In the genomic region with DNA sequence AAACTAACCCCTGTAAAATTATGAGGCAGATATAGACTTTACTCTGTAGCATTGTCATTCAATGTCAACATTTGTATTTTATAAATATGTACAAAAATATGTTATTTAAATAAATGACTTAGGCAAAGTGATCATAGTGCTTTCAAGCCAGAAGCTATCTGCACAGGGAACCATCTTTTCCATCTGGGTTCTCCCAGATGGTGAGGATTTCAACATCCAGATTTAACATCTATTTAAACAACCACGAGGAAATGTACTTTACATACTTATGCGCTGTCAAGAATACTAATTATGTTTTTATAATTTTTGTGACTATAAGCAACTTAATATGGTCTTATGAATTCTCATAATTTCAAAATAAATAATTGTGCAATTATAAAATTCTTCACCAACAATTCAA, we compare ENCODE assay signal across 21 mouse cellular contexts.
DNase-seq lines count a peak whose midpoint lies in the region; ATAC-seq and TF ChIP-seq lines count a peak whose summit lies in the region.
"Had no signal": no experiment of that assay in that cellular context is flagged by ENCODE, and none has a peak within 500 bp of the region (broad histone marks: within the 10 kb centered on the region; RNA-seq: fewer than 3 reads in every experiment).

No protein-coding gene starts in this region.

- no peak overlapping the region for H3K27ac ChIP-seq in forebrain, embryonic 16.5 days (ENCODE audit: low read length)
- H3K27ac ChIP-seq in forebrain, embryonic 10.5 days: no peak overlapping the region
- H3K27ac ChIP-seq: embryonic facial prominence, embryonic 12.5 days; embryonic facial prominence, embryonic 15.5 days; hindbrain, embryonic 12.5 days; hindbrain, embryonic 15.5 days had no signal

- H3K4me2 ChIP-seq in forebrain, embryonic 16.5 days (ENCODE audit: low read length): no peak overlapping the region
- H3K4me2 ChIP-seq: embryonic facial prominence, embryonic 12.5 days; embryonic facial prominence, embryonic 15.5 days; heart, embryonic 11.5 days; hindbrain, embryonic 12.5 days; hindbrain, embryonic 15.5 days had no signal

- no peak for TF ChIP-seq POLR2A in brain, embryonic 14.5 days (IDR thresholded peaks at IDR 0.05; ENCODE audit: borderline replicate concordance, extremely low read depth, insufficient read depth, insufficient read length, poor library complexity, severe bottlenecking)

- WGBS in forebrain, embryonic 16.5 days: 62% methylated on average over 2 of the region's 2 CpGs
- 85% methylated on average over 2 of the region's 2 CpGs for WGBS in forebrain, embryonic 10.5 days

- H3K9me3 ChIP-seq in forebrain, embryonic 16.5 days (ENCODE audit: control insufficient read depth, low read length): no peaks in the 10 kb centered on the region
- no peaks in the 10 kb centered on the region for H3K9me3 ChIP-seq in forebrain, embryonic 10.5 days
- H3K9me3 ChIP-seq: embryonic facial prominence, embryonic 12.5 days; embryonic facial prominence, embryonic 15.5 days; hindbrain, embryonic 12.5 days; hindbrain, embryonic 15.5 days had no signal

- DNase-seq in forebrain, embryonic 10.5 days (ENCODE audit: extremely low spot score, low spot score): no peak
- DNase-seq in layer of hippocampus, adult 9-11 months: peak; percentile 6
- no peak for DNase-seq in layer of hippocampus, postnatal 25 days (ENCODE audit: extremely low spot score in 1 of 2, low spot score in 1 of 2)
- DNase-seq in brain, embryonic 14.5 days (ENCODE audit: low read depth): peak; percentile 35
- no peak for DNase-seq in gastrocnemius, postnatal 25 days
- DNase-seq: adrenal gland, adult 8-10 months; adrenal gland, postnatal 25 days; cerebellum, adult 11 months; cerebellum, adult 2 months; cerebellum, adult 9-11 months; cerebellum, postnatal 25 days; gastrocnemius, postnatal 10 days; heart, adult 11 months had no signal

- H3K36me3 ChIP-seq in forebrain, embryonic 16.5 days (ENCODE audit: control insufficient read depth, insufficient read depth): no peaks in the 10 kb centered on the region
- no peaks in the 10 kb centered on the region for H3K36me3 ChIP-seq in forebrain, embryonic 10.5 days (replicated peaks)
- H3K36me3 ChIP-seq: embryonic facial prominence, embryonic 12.5 days; embryonic facial prominence, embryonic 15.5 days; hindbrain, embryonic 12.5 days; hindbrain, embryonic 15.5 days had no signal

- no peak overlapping the region for H3K4me3 ChIP-seq in forebrain, embryonic 16.5 days (replicated peaks; ENCODE audit: low read length)
- H3K4me3 ChIP-seq in forebrain, embryonic 10.5 days: no peak overlapping the region
- H3K4me3 ChIP-seq: embryonic facial prominence, embryonic 12.5 days; embryonic facial prominence, embryonic 15.5 days; hindbrain, embryonic 12.5 days; hindbrain, embryonic 15.5 days had no signal

- no peaks in the 10 kb centered on the region for H3K4me1 ChIP-seq in forebrain, embryonic 16.5 days (replicated peaks; ENCODE audit: control insufficient read depth, insufficient read depth, low read length)
- H3K4me1 ChIP-seq in forebrain, embryonic 10.5 days: no peaks in the 10 kb centered on the region
- H3K4me1 ChIP-seq: embryonic facial prominence, embryonic 12.5 days; embryonic facial prominence, embryonic 15.5 days; hindbrain, embryonic 12.5 days; hindbrain, embryonic 15.5 days had no signal

- no peaks in the 10 kb centered on the region for H3K27me3 ChIP-seq in forebrain, embryonic 16.5 days (replicated peaks; ENCODE audit: control insufficient read depth, insufficient read depth, low read length)
- H3K27me3 ChIP-seq in forebrain, embryonic 10.5 days (ENCODE audit: poor library complexity, severe bottlenecking): no peaks in the 10 kb centered on the region
- H3K27me3 ChIP-seq: embryonic facial prominence, embryonic 12.5 days; embryonic facial prominence, embryonic 15.5 days; hindbrain, embryonic 12.5 days; hindbrain, embryonic 15.5 days had no signal

- H3K9ac ChIP-seq in forebrain, embryonic 16.5 days (replicated peaks; ENCODE audit: low read depth, low read length): no peak overlapping the region
- H3K9ac ChIP-seq: embryonic facial prominence, embryonic 12.5 days; embryonic facial prominence, embryonic 15.5 days; hindbrain, embryonic 12.5 days; hindbrain, embryonic 15.5 days had no signal

- ATAC-seq in forebrain, embryonic 16.5 days: peak; percentile 66; the same call in 1 of the 2 replicates
- ATAC-seq: CD4-positive, CD25-positive, alpha-beta regulatory T cell, adult 4 months; intestine, postnatal 0 days had no signal

- TF ChIP-seq CTCF in brain, embryonic 14.5 days (IDR thresholded peaks at IDR 0.05; ENCODE audit: borderline replicate concordance, extremely low read depth, insufficient read depth, insufficient read length): no peak

Comparison
In these comparisons a context has a peak if more than half of its experiments do, and no peak if none do; other contexts are left out.
1. DNase-seq: peak in layer of hippocampus, adult 9-11 months (single experiment) and brain, embryonic 14.5 days (single experiment); none in forebrain, embryonic 10.5 days (single experiment), layer of hippocampus, postnatal 25 days (0 of 2) and gastrocnemius, postnatal 25 days (single experiment).